Mouse (Mus musculus) liver, adult 2 months (tissue): ENCODE measurements at regions not wholly inside any gene's neighbourhood (a gene's known extent, or its start where the extent isn't known, plus 50 kb on each side); places are given as distances from the start of the nearest gene placed in this dataset.

Experiments used
- DNase-seq: peaks from one replicate; pipeline ENCODE4 v3.0.0-alpha.2; 2011; ENCODE audit warnings: low read depth, low spot score; ENCODE audit errors: extremely low read depth
- H3K27ac ChIP-seq: fragments of 200-500 bp; replicated peaks from 2 replicates; pipeline ENCODE4 v1.5.1; 2012; ENCODE audit warnings: low read depth, mild to moderate bottlenecking, control low read depth, inconsistent platforms, low read length; ENCODE audit not compliant: insufficient read depth
- H3K27me3 ChIP-seq: fragments of 200-500 bp; 2 replicates; pipeline ENCODE4 v1.6.1; 2012; ENCODE audit warnings: mild to moderate bottlenecking, moderate library complexity, low read length, inconsistent platforms; ENCODE audit not compliant: control insufficient read depth, insufficient read depth
- H3K36me3 ChIP-seq: fragments of 200-500 bp; 2 replicates; pipeline ENCODE4 v1.6.1; 2012; ENCODE audit warnings: low read length, inconsistent platforms; ENCODE audit not compliant: control insufficient read depth, insufficient read depth
- H3K4me1 ChIP-seq: fragments of 200-500 bp; 2 replicates; pipeline ENCODE4 v1.6.1; 2011; ENCODE audit warnings: low read length; ENCODE audit not compliant: control insufficient read depth, insufficient read depth
- H3K4me3 ChIP-seq: fragments of 200-500 bp; 2 replicates; pipeline ENCODE4 v1.5.1; 2011; ENCODE audit warnings: low read depth, mild to moderate bottlenecking, control low read depth, low read length, moderate library complexity; ENCODE audit not compliant: insufficient read depth
- H3K79me2 ChIP-seq: fragments of 200-500 bp; 2 replicates; pipeline ENCODE4 v1.6.1; 2012; ENCODE audit warnings: inconsistent platforms, mild to moderate bottlenecking, low read length, moderate library complexity; ENCODE audit not compliant: control insufficient read depth, insufficient read depth
- H3K9ac ChIP-seq: fragments of 200-500 bp; 2 replicates; pipeline ENCODE4 v1.6.1; 2012; ENCODE audit warnings: low read depth, mild to moderate bottlenecking, control low read depth, inconsistent platforms, low read length
- CTCF ChIP-seq: fragments of 200-500 bp; IDR thresholded peaks from 2 replicates; pipeline ENCODE4 v1.5.1; 2011; ENCODE audit warnings: low read depth, low read length, control low read depth
- POLR2A ChIP-seq: fragments of 200-500 bp; IDR thresholded peaks from 2 replicates; pipeline ENCODE4 v1.6.1; 2011; ENCODE audit warnings: low read length, control low read depth; ENCODE audit not compliant: insufficient read depth; ENCODE audit errors: extremely low read depth
- WGBS: fragments of 180-500 bp; shearing (Covaris S2); methylation state at CpG from one replicate; pipeline ENCODE4 v1.1.7; 2018; 5-methylcytosine and 5-hydroxymethylcytosine counted together

- H3K4me1 ChIP-seq = no peaks in the 10 kb centered on the region
- 86% methylated on average over 4 of the region's 4 CpGs for WGBS
- peak overlapping the region; percentile 5; the same call in 1 of the 2 replicates for H3K27ac ChIP-seq
- H3K36me3 ChIP-seq = no peaks in the 10 kb centered on the region
- TF ChIP-seq POLR2A (no peak), CTCF (no peak)
- H3K79me2 ChIP-seq = no peaks in the 10 kb centered on the region
- H3K27me3 ChIP-seq = no peaks in the 10 kb centered on the region
- no peak overlapping the region for H3K4me3 ChIP-seq
- no peak overlapping the region for H3K9ac ChIP-seq
- no peak for DNase-seq
Measured at GRCm38 (mm10) chr10:37861001-37861400, 722.3 kb upstream of the Marcks start.

GRCm38 (mm10) chr10:37849291-37849846, 710.6 kb upstream of the Marcks start:
- no peak for DNase-seq
- no peaks in the 10 kb centered on the region for H3K27me3 ChIP-seq
- TF ChIP-seq POLR2A = no peak
- TF ChIP-seq CTCF = no peak
- WGBS = 81% methylated on average over 1 of the region's 1 CpGs
- no peaks in the 10 kb centered on the region for H3K36me3 ChIP-seq
- no peaks in the 10 kb centered on the region for H3K4me1 ChIP-seq
- H3K79me2 ChIP-seq = no peaks in the 10 kb centered on the region
- no peak overlapping the region for H3K27ac ChIP-seq
- no peak overlapping the region for H3K9ac ChIP-seq
- no peak overlapping the region for H3K4me3 ChIP-seq

GRCm38 (mm10) chr10:37842820-37843219, 704.1 kb upstream of the Marcks start:
- no peak overlapping the region for H3K27ac ChIP-seq
- no peaks in the 10 kb centered on the region for H3K36me3 ChIP-seq
- DNase-seq = no peak
- no peak overlapping the region for H3K9ac ChIP-seq
- H3K4me3 ChIP-seq = no peak overlapping the region
- no peaks in the 10 kb centered on the region for H3K4me1 ChIP-seq
- H3K79me2 ChIP-seq = no peaks in the 10 kb centered on the region
- TF ChIP-seq CTCF (no peak), POLR2A (no peak)
- WGBS = 85% methylated on average over 5 of the region's 5 CpGs
- H3K27me3 ChIP-seq = no peaks in the 10 kb centered on the region

GRCm38 (mm10) chr10:37841842-37842241, 703.1 kb upstream of the Marcks start:
- DNase-seq = no peak
- H3K27ac ChIP-seq = no peak overlapping the region
- 50% methylated on average over 2 of the region's 2 CpGs for WGBS

GRCm38 (mm10) chr10:37837721-37838120, 699.0 kb upstream of the Marcks start:
- H3K27ac ChIP-seq = no peak overlapping the region
- TF ChIP-seq POLR2A (no peak), CTCF (no peak)
- no peaks in the 10 kb centered on the region for H3K27me3 ChIP-seq
- no peaks in the 10 kb centered on the region for H3K79me2 ChIP-seq
- no peaks in the 10 kb centered on the region for H3K4me1 ChIP-seq
- 70% methylated on average over 2 of the region's 2 CpGs for WGBS
- H3K36me3 ChIP-seq = no peaks in the 10 kb centered on the region
- no peak overlapping the region for H3K9ac ChIP-seq
- peak; percentile 10 for DNase-seq
- H3K4me3 ChIP-seq = no peak overlapping the region

More at GRCm38 (mm10) chr10:37841842-37842241, 703.1 kb upstream of the Marcks start:
- H3K27me3 ChIP-seq = no peaks in the 10 kb centered on the region
- H3K4me1 ChIP-seq = no peaks in the 10 kb centered on the region
- no peak for TF ChIP-seq POLR2A
- TF ChIP-seq CTCF = no peak
- no peaks in the 10 kb centered on the region for H3K79me2 ChIP-seq
- no peaks in the 10 kb centered on the region for H3K36me3 ChIP-seq
- H3K4me3 ChIP-seq = no peak overlapping the region
- no peak overlapping the region for H3K9ac ChIP-seq

GRCm38 (mm10) chr10:37813026-37813425, 674.3 kb upstream of the Marcks start:
- 93% methylated on average over 2 of the region's 2 CpGs for WGBS
- no peak overlapping the region for H3K27ac ChIP-seq
- no peaks in the 10 kb centered on the region for H3K79me2 ChIP-seq
- DNase-seq = no peak
- no peaks in the 10 kb centered on the region for H3K36me3 ChIP-seq
- H3K9ac ChIP-seq = no peak overlapping the region
- H3K4me1 ChIP-seq = no peaks in the 10 kb centered on the region
- TF ChIP-seq POLR2A = no peak
- no peak for TF ChIP-seq CTCF
- H3K27me3 ChIP-seq = no peaks in the 10 kb centered on the region
- no peak overlapping the region for H3K4me3 ChIP-seq
